Mouse (Mus musculus) heart, adult 2 months (tissue): Measurements from ENCODE around the gene Prtg. TPM values are rescaled to one million over a fixed set of nuclear protein-coding genes. Genes with fewer than 3 reads are reported as not detected.

Experiments
- DNase-seq, 2 experiments: peaks; one replicate each; pipeline ENCODE4 v3.0.0; 2021
- H3K27ac ChIP-seq: fragments of 200-600 bp; 2 replicates; pipeline ENCODE4 v1.8.1; 2022
- H3K27me3 ChIP-seq: fragments of 200-500 bp; 2 replicates; pipeline ENCODE4 v1.6.1; 2012; ENCODE audit warnings: mild to moderate bottlenecking, low read length, inconsistent platforms, mixed read lengths; ENCODE audit not compliant: control insufficient read depth, insufficient read depth
- H3K36me3 ChIP-seq: fragments of 200-500 bp; 2 replicates; pipeline ENCODE4 v1.6.1; 2012; ENCODE audit warnings: low read length, inconsistent platforms; ENCODE audit not compliant: control insufficient read depth, insufficient read depth
- H3K4me1 ChIP-seq: fragments of 200-500 bp; 2 replicates; pipeline ENCODE4 v1.6.1; 2011; ENCODE audit warnings: low read length; ENCODE audit not compliant: control insufficient read depth, insufficient read depth
- H3K4me3 ChIP-seq: fragments of 200-600 bp; 2 replicates; pipeline ENCODE4 v1.8.1; 2022
- H3K79me2 ChIP-seq: fragments of 200-500 bp; replicated peaks from 2 replicates; pipeline ENCODE4 v1.6.1; 2012; ENCODE audit warnings: mild to moderate bottlenecking, inconsistent platforms, low read length, moderate library complexity, mixed read lengths; ENCODE audit not compliant: control insufficient read depth, insufficient read depth
- H3K9ac ChIP-seq: fragments of 200-500 bp; 2 replicates; pipeline ENCODE4 v1.6.1; 2012; ENCODE audit warnings: low read depth, mild to moderate bottlenecking, control low read depth, inconsistent platforms, low read length, mixed read lengths
- CTCF ChIP-seq: fragments of 200-600 bp; IDR thresholded peaks from 2 replicates; pipeline ENCODE4 v1.8.1; 2022; ENCODE audit warnings: antibody characterized with exemption, mild to moderate bottlenecking, moderate library complexity
- EP300 ChIP-seq: fragments of 200-500 bp; IDR thresholded peaks from 2 replicates; pipeline ENCODE4 v1.6.1; 2011; ENCODE audit warnings: low read depth, low read length, control low read depth; ENCODE audit not compliant: insufficient read depth
- POLR2A ChIP-seq: fragments of 200-500 bp; IDR thresholded peaks from 2 replicates; pipeline ENCODE4 v1.6.1; 2011; ENCODE audit warnings: mild to moderate bottlenecking, low read depth, low read length, control low read depth; ENCODE audit not compliant: insufficient read depth
- WGBS: fragments of 180-500 bp; shearing (Covaris S2); methylation state at CpG from one replicate; pipeline ENCODE4 v1.1.7; 2018; 5-methylcytosine and 5-hydroxymethylcytosine counted together
- intact Hi-C: fragments of 180-260 bp; cut with DNase I; formaldehyde crosslinking; loops from one replicate; pipeline ENCODE4 v1.15.1; 2025
- polyA plus RNA-seq: library from polyadenylated mRNA; depleted of rRNA; stranded (reverse); fragments of >200 nt; gene quantifications from 2 replicates; pipeline ENCODE4 v1.2.3, GENCODE M21; 2012
- total RNA-seq, 2 experiments: library from RNA; stranded (reverse); gene quantifications; 2 replicates each; pipeline ENCODE4 v1.2.3; 2021

Prtg gene
- total and polyA plus RNA-seq, 3 experiments = 0.02 to 0.27 (median 0.05) TPM

DNA sequence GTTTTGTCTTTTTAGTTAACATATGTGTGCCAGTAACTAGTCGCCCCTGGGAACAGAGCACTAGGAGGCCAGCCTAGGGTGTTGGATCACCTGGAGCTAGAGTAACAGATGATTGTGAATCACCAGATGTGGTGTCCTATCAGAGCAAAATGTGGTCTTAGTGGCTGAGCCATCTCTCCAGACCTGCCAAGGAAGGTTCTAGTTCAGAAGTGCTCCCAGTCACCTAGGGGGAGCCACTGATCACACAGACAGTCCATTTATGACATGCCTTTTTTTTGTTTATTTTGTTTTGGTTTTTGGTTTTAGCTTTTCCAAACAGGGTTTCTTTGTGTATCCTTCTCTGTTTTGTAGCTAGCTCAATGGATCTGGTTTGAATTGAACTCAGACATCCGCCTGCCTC is 104.7 kb downstream of the Prtg start:
- intact Hi-C loops = no loop called here
- no peak overlapping the region for H3K27ac ChIP-seq
- no peak overlapping the region for H3K9ac ChIP-seq
- WGBS = 90% methylated on average over 2 of the region's 2 CpGs
- no peaks in the 10 kb centered on the region for H3K27me3 ChIP-seq
- no peaks in the 10 kb centered on the region for H3K79me2 ChIP-seq
- H3K4me1 ChIP-seq = no peaks in the 10 kb centered on the region
- H3K4me3 ChIP-seq = no peak overlapping the region
- H3K36me3 ChIP-seq = no peaks in the 10 kb centered on the region
- no peak for DNase-seq
- TF ChIP-seq EP300 = no peak

DNA sequence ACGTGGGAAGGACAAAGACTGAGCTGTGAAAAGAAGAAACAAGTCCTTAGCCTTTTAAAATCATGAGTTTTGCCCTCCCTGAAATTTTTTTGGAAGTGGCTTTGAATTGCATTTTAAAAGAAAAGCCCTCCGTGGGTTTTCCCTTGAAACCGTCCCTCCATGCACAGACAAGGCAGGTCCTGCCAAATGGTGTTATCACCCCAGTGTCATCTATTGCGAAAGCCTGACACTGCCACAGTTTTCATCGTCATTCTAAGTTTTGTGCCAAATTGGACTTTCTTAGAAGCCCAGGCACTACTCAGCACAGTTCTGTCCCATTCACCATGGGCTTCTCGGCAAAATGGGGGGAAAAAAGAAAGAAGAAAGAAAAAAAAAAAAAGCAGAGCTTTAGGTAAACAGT is 106.9 kb downstream of the Prtg start:
- TF ChIP-seq CTCF (no peak), POLR2A (no peak), EP300 (no peak)
- H3K79me2 ChIP-seq = no peaks in the 10 kb centered on the region
- no peaks in the 10 kb centered on the region for H3K4me1 ChIP-seq
- DNase-seq = no peak
- no peaks in the 10 kb centered on the region for H3K36me3 ChIP-seq
- H3K27me3 ChIP-seq = no peaks in the 10 kb centered on the region
- H3K9ac ChIP-seq = no peak overlapping the region
- WGBS = 42% methylated on average over 6 of the region's 6 CpGs
- no peak overlapping the region for H3K27ac ChIP-seq
- H3K4me3 ChIP-seq = no peak overlapping the region
- intact Hi-C loops = no loop called here

DNA sequence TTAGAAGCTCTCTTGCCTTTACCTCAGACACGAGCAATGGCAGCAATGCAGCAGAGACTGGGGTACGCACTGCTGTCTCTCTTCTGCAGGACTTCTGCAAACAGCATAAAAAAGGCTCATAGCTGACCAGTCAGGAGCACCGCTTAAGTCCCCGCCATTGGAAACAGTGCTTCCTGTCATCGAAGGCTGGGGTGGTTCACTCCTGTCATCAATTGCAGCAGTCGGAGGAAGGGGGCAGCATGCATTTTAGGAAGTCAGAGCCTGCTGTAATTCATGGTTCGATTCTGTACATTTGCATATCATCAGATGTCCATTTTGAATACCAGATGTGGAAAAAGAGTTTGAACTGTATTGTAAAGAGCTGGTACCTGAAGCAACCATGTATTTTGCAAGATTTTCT is 109.1 kb downstream of the Prtg start:
- H3K4me1 ChIP-seq = no peaks in the 10 kb centered on the region
- no peaks in the 10 kb centered on the region for H3K79me2 ChIP-seq
- no peak overlapping the region for H3K4me3 ChIP-seq
- no peak for TF ChIP-seq EP300
- no peak for TF ChIP-seq POLR2A
- TF ChIP-seq CTCF = no peak
- no peak for DNase-seq
- H3K9ac ChIP-seq = no peak overlapping the region
- WGBS = 35% methylated on average over 7 of the region's 7 CpGs
- intact Hi-C loops = no loop called here
- H3K27ac ChIP-seq = no peak overlapping the region
- no peaks in the 10 kb centered on the region for H3K27me3 ChIP-seq
- no peaks in the 10 kb centered on the region for H3K36me3 ChIP-seq

DNA sequence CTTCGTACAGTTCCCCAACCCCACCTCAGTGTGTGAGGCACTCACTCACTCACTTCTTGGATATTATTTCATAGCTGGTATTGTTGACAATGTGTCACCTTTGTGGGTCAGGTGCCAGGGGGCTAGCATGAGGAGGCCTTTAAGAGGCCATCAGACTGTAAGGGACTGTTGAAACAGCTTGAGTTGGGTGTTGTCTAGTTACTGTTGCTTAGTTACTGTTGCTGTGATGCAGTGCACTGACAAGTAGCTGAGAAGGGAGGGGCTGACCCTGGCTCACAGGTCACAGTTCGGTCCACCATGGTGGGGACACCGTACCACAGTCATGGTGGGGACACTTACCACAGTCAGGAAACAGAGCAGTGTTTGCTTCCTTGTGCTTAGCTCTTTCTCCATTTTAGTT is 116.4 kb downstream of the Prtg start:
- TF ChIP-seq EP300 = no peak
- no peak for TF ChIP-seq CTCF
- TF ChIP-seq POLR2A = no peak
- Histone ChIP-seq H3K36me3 (no peaks in the 10 kb centered on the region), H3K27ac (no peak overlapping the region), H3K79me2 (peaks cover 3% of the 10 kb centered on the region), H3K4me3 (no peak overlapping the region), H3K4me1 (no peaks in the 10 kb centered on the region; the same call in 1 of the 2 replicates), H3K27me3 (peaks cover 3% of the 10 kb centered on the region), H3K9ac (no peak overlapping the region)
- intact Hi-C loops = no loop called here
- no peak for DNase-seq
- WGBS = 88% methylated on average over 3 of the region's 3 CpGs

DNA sequence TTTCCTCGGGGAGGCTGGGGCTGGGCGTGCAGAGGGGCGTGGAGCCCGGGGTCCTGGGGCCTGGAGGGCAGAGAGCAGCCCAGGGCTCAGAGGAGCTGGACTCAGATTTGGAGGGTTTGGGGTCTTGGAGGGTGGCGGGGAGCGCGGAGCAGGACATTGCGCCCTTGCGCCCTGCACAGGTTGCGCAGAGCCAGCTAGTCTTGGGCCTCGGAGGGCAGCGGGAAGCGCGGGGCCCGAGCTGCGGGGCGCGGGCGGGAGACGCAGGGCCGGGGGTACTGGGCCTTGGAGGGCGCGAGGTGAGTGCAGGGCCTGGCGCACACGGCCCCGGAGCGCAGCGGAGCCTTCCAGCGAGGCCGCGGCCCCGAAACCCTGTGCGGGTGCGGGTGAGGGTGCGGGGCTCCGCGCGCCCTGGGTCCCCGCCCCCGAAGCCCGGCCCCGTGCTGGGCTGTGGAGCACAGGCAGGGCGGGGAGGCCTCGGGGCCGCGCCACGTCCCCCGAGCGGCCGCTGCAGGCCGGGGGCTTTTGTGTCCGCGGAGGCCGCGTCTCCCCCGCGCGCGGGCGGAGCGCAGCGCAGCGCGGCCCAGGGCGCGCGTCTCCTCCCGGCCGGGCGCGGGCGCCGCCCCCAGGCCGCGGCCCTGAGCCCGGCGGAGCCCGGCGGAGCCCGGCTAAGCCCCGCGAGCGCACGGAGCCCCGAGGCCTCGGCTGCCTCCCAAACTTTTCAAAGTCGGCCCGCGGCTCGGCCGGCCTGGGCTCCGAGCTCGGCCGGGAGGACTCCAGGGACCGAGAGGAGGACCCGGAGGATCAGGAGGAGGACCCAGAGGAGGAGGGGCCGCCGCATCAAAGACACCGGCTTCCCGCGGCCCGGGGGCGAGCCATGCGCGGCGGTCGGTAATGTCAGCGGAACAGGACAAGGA is 118.6 kb downstream of the Prtg start, which contains the start of gene Pygo1:
Gene Pygo1, plus strand, starts transcription at position 625 of the 914 bp plus-strand sequence.
- H3K9ac ChIP-seq = peak within 1 kb of the TSS; percentile 95
- H3K36me3 ChIP-seq = no peaks in the 10 kb centered on the region
- intact Hi-C loops = no loop called here

DNA sequence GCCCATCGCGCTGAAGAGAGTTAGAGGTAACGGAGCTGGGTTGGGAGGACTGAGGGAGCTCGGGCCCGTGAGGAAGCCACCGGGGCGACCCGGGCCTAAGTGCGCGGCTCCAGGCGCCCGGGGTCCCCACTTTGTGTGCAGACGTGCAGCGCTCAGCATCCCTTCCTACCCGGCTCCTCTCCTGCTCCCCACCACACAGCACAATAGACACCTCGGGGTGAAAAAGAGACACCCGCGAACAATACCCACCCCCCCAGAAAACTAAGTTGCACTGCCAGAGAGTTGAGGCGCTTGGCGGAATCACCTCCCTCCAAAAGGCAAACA is 119.2 kb downstream of the Prtg start:
- Histone ChIP-seq H3K9ac (peak overlapping the region; percentile 85), H3K4me3 (peak overlapping the region; percentile 61), H3K36me3 (no peaks in the 10 kb centered on the region), H3K4me1 (no peaks in the 10 kb centered on the region; the same call in 1 of the 2 replicates), H3K79me2 (peaks cover 5% of the 10 kb centered on the region), H3K27ac (peak overlapping the region; percentile 69), H3K27me3 (peaks cover 3% of the 10 kb centered on the region)
- 4% methylated on average over 20 of the region's 20 CpGs for WGBS
- no peak for DNase-seq
- TF ChIP-seq EP300 = no peak
- TF ChIP-seq CTCF = no peak
- no peak for TF ChIP-seq POLR2A
- intact Hi-C loops = no loop called here

More for the DNA sequence above, 118.6 kb downstream of the Prtg start, which contains the start of gene Pygo1:
- peak within 1 kb of the TSS; percentile 69 for H3K27ac ChIP-seq
- no peak for TF ChIP-seq CTCF
- TF ChIP-seq POLR2A = no peak
- no peak for TF ChIP-seq EP300
- peak within 1 kb of the TSS; percentile 61 for H3K4me3 ChIP-seq
- no peaks in the 10 kb centered on the region; the same call in 1 of the 2 replicates for H3K4me1 ChIP-seq
- peak; percentile 62 to 69 for DNase-seq
- H3K27me3 ChIP-seq = peaks cover 3% of the 10 kb centered on the region
- 1% methylated on average over 105 of the region's 108 CpGs for WGBS
- peaks cover 5% of the 10 kb centered on the region for H3K79me2 ChIP-seq
